Mouse (Mus musculus) mesoderm, embryonic 11.5 days (tissue): Measurements from ENCODE around the gene Baiap2l1.
A peak's percentile ranks its signal among the peaks of the same experiment; 100 is the strongest.

Source experiments
- DNase-seq: peaks from one replicate; pipeline ENCODE4 v3.0.0-alpha.2; 2012; ENCODE audit warnings: low read depth, low spot score

The Baiap2l1 gene

GRCm38 (mm10) chr5:144286591-144287266 is 71.2 kb downstream of the Baiap2l1 start:
- DNase-seq: no peak

GRCm38 (mm10) chr5:144284599-144284998 is 73.3 kb downstream of the Baiap2l1 start:
- DNase-seq: no peak

GRCm38 (mm10) chr5:144283551-144284031 is 74.3 kb downstream of the Baiap2l1 start:
- no peak for DNase-seq

- DNase-seq: no peak
These were observed 75.2 kb downstream of the Baiap2l1 start for GRCm38 (mm10) chr5:144282470-144283260.

- no peak for DNase-seq
These were observed 78.0 kb downstream of the Baiap2l1 start for GRCm38 (mm10) chr5:144279926-144280325.

- no peak for DNase-seq
These were observed 78.8 kb downstream of the Baiap2l1 start for GRCm38 (mm10) chr5:144279081-144279541.

GRCm38 (mm10) chr5:144278374-144278960 is 79.4 kb downstream of the Baiap2l1 start:
- no peak for DNase-seq

- no peak for DNase-seq
These were observed 80.8 kb downstream of the Baiap2l1 start for GRCm38 (mm10) chr5:144276898-144277630.

- no peak for DNase-seq
These were observed 83.0 kb downstream of the Baiap2l1 start for GRCm38 (mm10) chr5:144274904-144275303.

- no peak for DNase-seq
These were observed 86.1 kb downstream of the Baiap2l1 start for GRCm38 (mm10) chr5:144271772-144272171.

- DNase-seq: no peak
These were observed 86.8 kb downstream of the Baiap2l1 start for GRCm38 (mm10) chr5:144271118-144271517.

- DNase-seq: no peak
These were observed 87.5 kb downstream of the Baiap2l1 start for GRCm38 (mm10) chr5:144270420-144270819.

- no peak for DNase-seq
These were observed 88.0 kb downstream of the Baiap2l1 start for GRCm38 (mm10) chr5:144269926-144270325.

GRCm38 (mm10) chr5:144267535-144268241 is 90.2 kb downstream of the Baiap2l1 start:
- DNase-seq: peak; percentile 47

- no peak for DNase-seq
These were observed 94.4 kb downstream of the Baiap2l1 start for GRCm38 (mm10) chr5:144263496-144263895.

- DNase-seq: no peak
These were observed 94.8 kb downstream of the Baiap2l1 start for GRCm38 (mm10) chr5:144263082-144263481.

- DNase-seq: no peak
These were observed 96.1 kb downstream of the Baiap2l1 start for GRCm38 (mm10) chr5:144261829-144262228.

GRCm38 (mm10) chr5:144261309-144261708 is 96.6 kb downstream of the Baiap2l1 start:
- DNase-seq: no peak

GRCm38 (mm10) chr5:144260464-144260863 is 97.4 kb downstream of the Baiap2l1 start:
- no peak for DNase-seq

GRCm38 (mm10) chr5:144259228-144259627 is 98.7 kb downstream of the Baiap2l1 start:
- DNase-seq: no peak

- no peak for DNase-seq
These were observed 99.2 kb downstream of the Baiap2l1 start for GRCm38 (mm10) chr5:144258687-144259086.
